Mouse (Mus musculus): ENCODE results near the gene Olfr1458.

The Olfr1458 gene

DNA sequence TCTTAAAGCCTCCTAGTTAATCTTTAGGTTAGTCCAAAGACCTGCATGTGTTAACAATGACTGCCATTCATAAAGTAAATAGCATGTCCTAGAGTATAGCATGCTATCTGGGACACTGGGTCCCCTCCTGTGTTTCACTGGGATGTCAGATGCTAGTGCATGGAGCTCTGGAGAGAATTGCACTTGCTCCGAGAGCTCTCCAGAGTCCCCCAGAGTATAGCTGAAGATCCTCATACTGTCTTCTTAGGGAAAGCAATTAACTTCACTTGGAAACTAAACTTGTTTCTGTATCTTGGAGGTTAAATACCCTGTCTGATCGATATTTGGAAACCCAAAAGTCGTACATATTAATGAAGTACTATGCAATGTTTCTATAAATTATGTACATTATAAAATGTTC lies at the start of gene Olfr1458:
Gene Olfr1458 (minus strand): TSS at position 101 of the 400 bp plus-strand sequence.
- no peak for DNase-seq (ENCODE audit: low read depth, low spot score)

DNA sequence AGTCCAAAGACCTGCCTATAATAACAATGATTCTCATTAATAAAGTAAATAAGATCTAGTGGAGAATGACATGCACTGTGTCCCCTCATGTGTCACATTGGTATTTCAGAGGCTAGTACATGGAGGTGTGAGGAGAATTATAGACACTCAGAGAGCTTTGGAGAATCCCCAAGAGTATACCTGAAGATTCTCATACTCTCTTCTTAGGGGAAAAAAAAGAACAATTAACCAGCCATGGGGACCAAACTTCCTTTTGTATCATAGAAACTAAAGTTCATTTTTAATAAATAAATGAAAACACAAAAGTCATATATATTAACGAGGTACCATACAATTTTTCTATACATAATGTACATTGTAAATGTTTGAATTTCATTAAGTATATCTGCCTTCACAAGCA lies 42.9 kb upstream of the Olfr1458 start, which contains the start of gene Olfr1459:
Gene Olfr1459 (minus strand): TSS at position 101 of the 400 bp plus-strand sequence.
- DNase-seq (ENCODE audit: low read depth, low spot score) = no peak

DNA sequence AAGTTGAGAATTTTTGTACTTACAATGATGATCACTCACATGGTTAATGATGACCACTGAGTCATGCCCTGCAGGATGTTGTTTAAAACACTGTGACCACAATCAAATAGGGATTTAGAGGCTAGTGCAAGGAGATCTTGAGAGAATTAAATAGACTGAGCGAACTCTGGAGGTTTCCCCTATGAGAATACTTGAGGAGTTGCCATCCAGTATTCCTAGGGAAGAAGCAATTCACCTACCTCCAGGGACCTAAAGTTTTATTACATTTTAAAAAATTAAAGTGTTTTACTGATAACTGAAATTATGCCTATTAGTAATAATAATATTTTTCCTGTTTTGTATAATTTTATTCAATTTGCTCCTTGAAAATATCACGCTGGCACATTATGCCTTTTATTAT lies 8.8 kb downstream of the Olfr1458 start, which contains the start of gene Olfr1457:
Gene Olfr1457 (minus strand): TSS at position 101 of the 400 bp plus-strand sequence.
- DNase-seq (ENCODE audit: low read depth, low spot score) = no peak

DNA sequence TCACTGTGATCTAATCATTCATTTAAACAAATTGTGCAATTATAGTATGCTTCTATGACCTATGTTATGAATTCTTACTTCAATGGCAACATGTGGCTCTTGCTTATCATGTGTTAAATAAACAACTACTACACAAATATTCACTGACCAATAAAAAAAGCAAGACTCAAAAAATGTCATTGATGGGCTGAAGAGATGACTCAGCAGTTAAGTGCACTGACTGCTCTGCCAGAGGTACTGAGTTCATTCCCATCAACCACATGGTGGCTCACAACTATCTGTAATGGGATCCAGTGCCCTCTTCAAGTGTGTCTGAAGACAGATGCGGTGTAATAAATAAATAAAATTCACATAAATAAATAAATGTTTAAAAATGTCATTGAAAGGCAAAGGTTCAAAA lies 12.7 kb downstream of the Olfr1458 start:
- no peak for DNase-seq (ENCODE audit: low read depth, low spot score)

DNA sequence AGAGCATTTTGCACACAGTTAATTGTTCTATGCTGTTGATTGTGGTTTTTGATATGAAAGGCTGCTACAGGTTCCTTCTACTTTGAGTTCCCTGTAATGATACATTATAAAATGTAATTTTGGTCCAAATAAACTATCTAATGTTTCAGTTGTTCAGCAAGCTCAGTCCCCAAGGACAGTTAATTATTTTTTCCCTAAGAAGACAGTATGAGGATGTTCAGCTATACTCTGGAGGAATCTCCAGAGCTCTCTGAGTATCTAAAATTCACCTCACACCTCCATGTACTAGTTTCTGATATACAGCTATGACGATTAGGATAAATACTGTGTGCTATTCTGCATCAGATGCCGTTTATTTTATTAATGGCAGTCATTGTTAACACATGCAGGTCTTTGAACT lies 46.3 kb downstream of the Olfr1458 start, which contains the start of gene Olfr1454:
Gene Olfr1454 (plus strand): TSS at position 301 of the 400 bp plus-strand sequence.
- DNase-seq (ENCODE audit: low read depth, low spot score) = no peak

Data from telencephalon, adult 2 months (tissue).